Mouse (Mus musculus): ENCODE data around the gene Ttc22. TPM values are rescaled to one million over a fixed set of nuclear protein-coding genes. Genes with fewer than 3 reads are reported as not detected.

Gene Ttc22
- polyA plus RNA-seq, 1 experiment: 4.6 TPM

- no peak for DNase-seq
- WGBS: 92% methylated on average over 15 of the region's 15 CpGs
- Histone ChIP-seq H3K27ac (ENCODE audit: insufficient read depth, low read depth, low read length) (no peak overlapping the region), H3K27me3 (replicated peaks; ENCODE audit: control insufficient read depth, insufficient read depth, low read length) (no peaks in the 10 kb centered on the region), H3K36me3 (ENCODE audit: control insufficient read depth, insufficient read depth, low read length) (no peaks in the 10 kb centered on the region), H3K4me3 (ENCODE audit: insufficient read depth, low read depth, low read length) (no peak overlapping the region), H3K4me1 (ENCODE audit: control insufficient read depth, insufficient read depth, low read length) (peaks cover 3% of the 10 kb centered on the region; the same call in 1 of the 2 replicates)
- TF ChIP-seq CTCF (conservative IDR thresholded peaks at IDR 0.05; ENCODE audit: insufficient read depth, insufficient read length, low read depth, low read length) (no peak), POLR2A (IDR thresholded peaks at IDR 0.05; ENCODE audit: low read depth, low read length) (no peak)
These were observed 30.8 kb downstream of the Ttc22 start for GRCm38 (mm10) chr4:106653051-106653450.

GRCm38 (mm10) chr4:106655681-106656080 lies 33.4 kb downstream of the Ttc22 start:
- no peaks in the 10 kb centered on the region for H3K36me3 ChIP-seq (ENCODE audit: control insufficient read depth, insufficient read depth, low read length)
- no peak overlapping the region for H3K27ac ChIP-seq (ENCODE audit: insufficient read depth, low read depth, low read length)
- WGBS: 59% methylated on average over 10 of the region's 10 CpGs
- peaks cover 3% of the 10 kb centered on the region; the same call in 1 of the 2 replicates for H3K4me1 ChIP-seq (ENCODE audit: control insufficient read depth, insufficient read depth, low read length)
- TF ChIP-seq POLR2A (IDR thresholded peaks at IDR 0.05; ENCODE audit: low read depth, low read length): no peak
- no peak for TF ChIP-seq CTCF (conservative IDR thresholded peaks at IDR 0.05; ENCODE audit: insufficient read depth, insufficient read length, low read depth, low read length)
- DNase-seq: no peak
- H3K27me3 ChIP-seq (replicated peaks; ENCODE audit: control insufficient read depth, insufficient read depth, low read length): no peaks in the 10 kb centered on the region
- no peak overlapping the region for H3K4me3 ChIP-seq (ENCODE audit: insufficient read depth, low read depth, low read length)

DNA sequence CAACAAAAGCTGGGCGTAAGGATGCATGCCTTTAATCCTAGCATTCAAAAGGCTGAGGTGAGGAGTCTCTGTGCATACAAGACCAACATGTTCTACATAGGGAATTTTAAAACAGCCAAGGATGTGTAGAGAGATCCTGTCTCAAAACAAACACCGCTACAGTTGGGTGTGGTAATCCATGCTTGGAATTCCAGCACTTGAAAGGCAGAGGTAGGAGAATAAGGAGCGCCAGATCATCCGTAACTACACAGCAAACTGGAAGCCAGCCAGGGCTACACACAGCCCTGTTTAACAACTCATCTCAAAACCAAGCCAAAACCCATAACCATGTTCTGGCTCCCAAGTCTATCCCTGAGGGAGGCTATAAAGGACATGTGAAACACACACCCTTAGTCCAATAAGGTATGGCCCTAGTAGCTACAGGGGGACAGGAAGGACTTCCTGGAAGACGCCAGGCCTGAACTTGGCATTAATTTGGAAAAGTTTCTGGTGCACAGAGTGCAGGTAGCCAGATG lies 41.8 kb downstream of the Ttc22 start:
- peak; percentile 20 for DNase-seq
- Histone ChIP-seq H3K4me3 (ENCODE audit: insufficient read depth, low read depth, low read length) (no peak overlapping the region), H3K27me3 (replicated peaks; ENCODE audit: control insufficient read depth, insufficient read depth, low read length) (no peaks in the 10 kb centered on the region), H3K27ac (ENCODE audit: insufficient read depth, low read depth, low read length) (peak overlapping the region; percentile 6; the same call in 1 of the 2 replicates), H3K36me3 (ENCODE audit: control insufficient read depth, insufficient read depth, low read length) (no peaks in the 10 kb centered on the region; the same call in 1 of the 2 replicates), H3K4me1 (ENCODE audit: control insufficient read depth, insufficient read depth, low read length) (peaks cover 4% of the 10 kb centered on the region; the same call in 1 of the 2 replicates)
- no peak for TF ChIP-seq CTCF (conservative IDR thresholded peaks at IDR 0.05; ENCODE audit: insufficient read depth, insufficient read length, low read depth, low read length)
- no peak for TF ChIP-seq POLR2A (IDR thresholded peaks at IDR 0.05; ENCODE audit: low read depth, low read length)
- WGBS: 58% methylated on average over 5 of the region's 5 CpGs

GRCm38 (mm10) chr4:106664697-106665096 lies 42.5 kb downstream of the Ttc22 start:
- Histone ChIP-seq H3K27me3 (replicated peaks; ENCODE audit: control insufficient read depth, insufficient read depth, low read length) (no peaks in the 10 kb centered on the region), H3K4me3 (ENCODE audit: insufficient read depth, low read depth, low read length) (no peak overlapping the region), H3K36me3 (ENCODE audit: control insufficient read depth, insufficient read depth, low read length) (peaks cover 2% of the 10 kb centered on the region; the same call in 1 of the 2 replicates), H3K4me1 (ENCODE audit: control insufficient read depth, insufficient read depth, low read length) (peaks cover 4% of the 10 kb centered on the region; the same call in 1 of the 2 replicates), H3K27ac (ENCODE audit: insufficient read depth, low read depth, low read length) (no peak overlapping the region; the same call in 1 of the 2 replicates)
- WGBS: 45% methylated on average over 6 of the region's 6 CpGs
- DNase-seq: peak; percentile 79
- TF ChIP-seq POLR2A (IDR thresholded peaks at IDR 0.05; ENCODE audit: low read depth, low read length): no peak
- TF ChIP-seq CTCF (conservative IDR thresholded peaks at IDR 0.05; ENCODE audit: insufficient read depth, insufficient read length, low read depth, low read length): no peak

- Histone ChIP-seq H3K36me3 (ENCODE audit: control insufficient read depth, insufficient read depth, low read length) (peaks cover 5% of the 10 kb centered on the region; the same call in 1 of the 2 replicates), H3K27ac (ENCODE audit: insufficient read depth, low read depth, low read length) (no peak overlapping the region; the same call in 1 of the 2 replicates), H3K27me3 (replicated peaks; ENCODE audit: control insufficient read depth, insufficient read depth, low read length) (no peaks in the 10 kb centered on the region), H3K4me3 (ENCODE audit: insufficient read depth, low read depth, low read length) (no peak overlapping the region), H3K4me1 (ENCODE audit: control insufficient read depth, insufficient read depth, low read length) (peaks cover 4% of the 10 kb centered on the region; the same call in 1 of the 2 replicates)
- WGBS: 58% methylated on average over 2 of the region's 2 CpGs
- TF ChIP-seq POLR2A (IDR thresholded peaks at IDR 0.05; ENCODE audit: low read depth, low read length) (no peak), CTCF (conservative IDR thresholded peaks at IDR 0.05; ENCODE audit: insufficient read depth, insufficient read length, low read depth, low read length) (no peak)
- peak; percentile 17 for DNase-seq
These were observed 43.0 kb downstream of the Ttc22 start for GRCm38 (mm10) chr4:106665269-106665668.

- peaks cover 6% of the 10 kb centered on the region for H3K36me3 ChIP-seq (ENCODE audit: control insufficient read depth, insufficient read depth, low read length)
- DNase-seq: no peak
- TF ChIP-seq POLR2A (IDR thresholded peaks at IDR 0.05; ENCODE audit: low read depth, low read length) (no peak), CTCF (conservative IDR thresholded peaks at IDR 0.05; ENCODE audit: insufficient read depth, insufficient read length, low read depth, low read length) (no peak)
- H3K27me3 ChIP-seq (replicated peaks; ENCODE audit: control insufficient read depth, insufficient read depth, low read length): no peaks in the 10 kb centered on the region
- no peak overlapping the region for H3K27ac ChIP-seq (ENCODE audit: insufficient read depth, low read depth, low read length)
- 66% methylated on average over 10 of the region's 10 CpGs for WGBS
- H3K4me3 ChIP-seq (ENCODE audit: insufficient read depth, low read depth, low read length): no peak overlapping the region
- H3K4me1 ChIP-seq (ENCODE audit: control insufficient read depth, insufficient read depth, low read length): peaks cover 4% of the 10 kb centered on the region; the same call in 1 of the 2 replicates
These were observed 43.4 kb downstream of the Ttc22 start for GRCm38 (mm10) chr4:106665673-106666072.

GRCm38 (mm10) chr4:106666546-106666945 lies 44.3 kb downstream of the Ttc22 start:
- 80% methylated on average over 2 of the region's 2 CpGs for WGBS
- DNase-seq: no peak
- H3K4me3 ChIP-seq (ENCODE audit: insufficient read depth, low read depth, low read length): no peak overlapping the region
- no peak for TF ChIP-seq CTCF (conservative IDR thresholded peaks at IDR 0.05; ENCODE audit: insufficient read depth, insufficient read length, low read depth, low read length)
- no peak for TF ChIP-seq POLR2A (IDR thresholded peaks at IDR 0.05; ENCODE audit: low read depth, low read length)
- H3K27ac ChIP-seq (ENCODE audit: insufficient read depth, low read depth, low read length): no peak overlapping the region
- peaks cover 6% of the 10 kb centered on the region for H3K36me3 ChIP-seq (ENCODE audit: control insufficient read depth, insufficient read depth, low read length)
- peaks cover 4% of the 10 kb centered on the region; the same call in 1 of the 2 replicates for H3K4me1 ChIP-seq (ENCODE audit: control insufficient read depth, insufficient read depth, low read length)
- H3K27me3 ChIP-seq (replicated peaks; ENCODE audit: control insufficient read depth, insufficient read depth, low read length): no peaks in the 10 kb centered on the region

Measured in kidney, adult 2 months (tissue).